Mouse (Mus musculus): ENCODE measurements around the gene Rnf144b. TPM values are rescaled to one million over a fixed set of nuclear protein-coding genes. Genes with fewer than 3 reads are reported as not detected.

Gene Rnf144b
- total RNA-seq, 2 experiments from 2014 or later: 20.7 to 25.9 TPM

DNA sequence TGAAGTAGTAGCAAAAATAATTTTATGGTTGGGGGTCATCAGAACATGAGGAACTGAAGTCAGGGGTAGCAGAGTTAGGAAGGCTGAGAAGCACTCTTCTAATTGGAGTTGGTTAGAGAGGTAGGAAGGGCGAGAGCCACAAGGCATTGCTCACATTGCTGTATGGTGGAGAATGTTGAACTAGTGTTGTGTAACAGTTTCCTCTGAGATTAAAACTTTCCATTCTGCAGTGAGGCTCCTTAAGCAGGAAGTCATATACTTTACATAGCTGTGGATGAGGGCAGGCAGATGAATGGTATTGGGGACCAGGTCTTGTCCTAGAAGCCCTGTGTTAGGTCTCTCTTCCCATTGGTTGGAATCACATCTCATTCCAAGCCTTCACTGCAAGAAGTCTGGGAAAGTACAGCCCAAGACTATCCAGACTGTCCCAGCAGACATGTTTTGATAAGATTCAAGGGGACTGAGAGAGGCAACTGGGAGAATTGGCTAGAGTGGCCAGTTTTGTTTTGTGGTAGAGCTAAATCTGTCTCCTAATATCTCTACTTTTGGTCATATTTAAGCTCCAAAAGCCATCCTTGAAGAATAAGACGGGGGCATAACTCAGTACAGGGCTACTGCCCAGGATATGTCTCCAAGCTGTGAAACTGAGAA is 128.8 kb downstream of the Rnf144b start:
- intact Hi-C loops (cut with DNase I): no loop called here
- Histone ChIP-seq H3K27ac (no peak overlapping the region), H3K4me3 (no peak overlapping the region)
- DNase-seq (ENCODE audit: extremely low spot score in 1 of 2, low spot score in 2 of 2): no peak
- TF ChIP-seq CTCF (IDR thresholded peaks at IDR 0.05): no peak

DNA sequence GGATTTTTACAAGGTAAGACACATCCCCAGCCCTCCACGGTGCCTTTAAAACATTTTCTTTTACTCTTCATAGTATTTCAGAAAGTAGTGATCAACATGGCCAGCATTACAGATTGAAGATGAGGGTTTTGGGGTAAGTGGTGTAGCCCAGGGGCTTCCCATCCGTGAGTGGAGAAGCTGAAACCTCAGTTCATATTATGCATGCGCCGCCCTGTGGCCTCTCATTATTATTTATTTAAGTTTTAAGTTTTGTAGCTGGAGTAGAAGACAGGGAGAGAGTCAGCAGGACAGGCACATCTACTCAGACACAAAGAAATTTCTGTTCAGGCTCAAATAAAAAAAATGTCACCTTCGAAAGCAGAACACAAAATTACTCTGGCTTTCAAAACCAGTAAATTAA is 131.3 kb downstream of the Rnf144b start:
- DNase-seq (ENCODE audit: extremely low spot score in 1 of 2, low spot score in 2 of 2): no peak
- TF ChIP-seq CTCF (IDR thresholded peaks at IDR 0.05): no peak
- Histone ChIP-seq H3K27ac (no peak overlapping the region), H3K4me3 (no peak overlapping the region)
- intact Hi-C loops (cut with DNase I): no loop called here

DNA sequence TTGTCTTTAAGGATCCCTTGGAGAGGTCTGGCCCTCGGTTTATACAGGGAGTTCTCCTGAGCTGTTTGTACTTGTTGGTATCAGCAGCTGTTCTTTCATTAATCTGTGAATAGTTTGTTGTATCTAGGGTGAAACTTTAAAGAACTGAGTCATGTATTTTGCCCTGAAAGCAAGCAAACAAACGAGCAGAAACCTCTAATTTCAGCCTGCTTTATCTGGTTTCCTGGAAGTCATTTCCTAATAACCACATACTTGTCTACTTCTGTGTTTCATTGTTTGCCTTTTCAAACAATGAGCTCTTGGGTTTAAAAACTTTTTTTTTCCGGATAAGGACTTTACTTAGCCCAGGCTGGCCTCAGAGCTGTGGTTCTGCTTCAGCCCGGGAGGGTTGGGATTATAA is 136.8 kb downstream of the Rnf144b start:
- no peak overlapping the region for H3K27ac ChIP-seq
- no peak for DNase-seq (ENCODE audit: extremely low spot score in 1 of 2, low spot score in 2 of 2)
- TF ChIP-seq CTCF (IDR thresholded peaks at IDR 0.05): no peak
- no peak overlapping the region for H3K4me3 ChIP-seq
- intact Hi-C loops (cut with DNase I): no loop called here

DNA sequence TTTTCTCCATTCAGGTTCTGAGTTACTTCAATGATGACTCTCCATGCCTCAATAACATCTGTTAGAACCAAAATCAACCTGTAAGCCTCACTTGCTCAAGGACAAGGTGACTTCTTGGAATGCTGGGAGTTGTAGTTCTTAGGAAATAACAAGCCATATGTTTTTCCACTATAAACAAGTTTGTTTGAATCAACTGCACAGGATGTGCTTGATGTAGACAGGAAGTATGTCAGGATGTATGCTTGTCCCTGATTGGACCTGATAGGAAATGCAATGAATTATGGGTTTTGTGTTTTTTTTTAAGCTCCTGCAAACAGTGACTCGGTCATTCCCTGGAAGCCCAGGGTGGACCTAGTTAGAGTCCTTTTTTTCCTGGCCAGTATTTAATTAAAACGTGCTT is 139.5 kb downstream of the Rnf144b start:
- TF ChIP-seq CTCF (IDR thresholded peaks at IDR 0.05): no peak
- H3K27ac ChIP-seq: no peak overlapping the region
- intact Hi-C loops (cut with DNase I): no loop called here
- no peak for DNase-seq (ENCODE audit: extremely low spot score in 1 of 2, low spot score in 2 of 2)
- H3K4me3 ChIP-seq: no peak overlapping the region

DNA sequence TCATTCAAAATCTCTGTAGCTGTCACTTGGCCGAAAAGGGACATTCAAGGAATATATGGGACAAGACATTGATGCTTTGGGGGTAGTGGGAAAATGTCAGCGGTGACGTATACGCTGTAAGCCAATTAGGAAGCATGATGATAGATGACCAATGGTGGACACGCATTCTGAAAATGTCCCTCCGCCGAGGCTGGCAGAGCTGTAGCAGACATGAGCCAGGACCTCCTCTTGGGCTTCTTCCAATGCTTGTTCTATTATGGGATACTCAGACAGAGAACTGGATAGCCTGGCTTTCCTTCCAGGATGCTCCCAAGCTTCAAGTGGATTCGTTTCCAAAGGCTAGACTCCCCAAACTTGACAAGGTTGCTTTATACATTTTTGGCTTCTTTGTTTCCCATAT is 141.9 kb downstream of the Rnf144b start:
- Histone ChIP-seq H3K4me3 (no peak overlapping the region), H3K27ac (no peak overlapping the region)
- intact Hi-C loops (cut with DNase I): no loop called here
- TF ChIP-seq CTCF (IDR thresholded peaks at IDR 0.05): no peak
- DNase-seq (ENCODE audit: extremely low spot score in 1 of 2, low spot score in 2 of 2): no peak

DNA sequence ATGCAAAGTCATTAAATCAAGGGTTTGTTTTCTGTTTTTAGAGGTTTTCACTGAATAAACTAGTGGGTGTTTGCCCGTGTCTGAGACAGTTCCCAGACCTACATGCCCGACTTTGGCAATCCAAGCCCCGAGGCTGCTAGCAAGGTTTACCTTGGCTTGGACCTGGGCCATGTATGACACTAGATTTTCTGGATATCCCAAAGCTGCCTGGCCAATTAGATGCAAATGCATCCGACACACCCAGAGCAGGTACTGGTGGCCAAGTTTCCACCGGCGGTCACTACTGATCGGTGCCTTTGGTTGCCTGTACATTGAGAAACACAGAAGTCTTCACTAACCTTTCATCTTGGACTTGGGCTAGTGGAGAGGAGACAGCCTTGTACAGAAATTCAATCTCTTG is 144.0 kb downstream of the Rnf144b start:
- H3K4me3 ChIP-seq: no peak overlapping the region
- TF ChIP-seq CTCF (IDR thresholded peaks at IDR 0.05): no peak
- no peak for DNase-seq (ENCODE audit: extremely low spot score in 1 of 2, low spot score in 2 of 2)
- intact Hi-C loops (cut with DNase I): no loop called here
- H3K27ac ChIP-seq: no peak overlapping the region

DNA sequence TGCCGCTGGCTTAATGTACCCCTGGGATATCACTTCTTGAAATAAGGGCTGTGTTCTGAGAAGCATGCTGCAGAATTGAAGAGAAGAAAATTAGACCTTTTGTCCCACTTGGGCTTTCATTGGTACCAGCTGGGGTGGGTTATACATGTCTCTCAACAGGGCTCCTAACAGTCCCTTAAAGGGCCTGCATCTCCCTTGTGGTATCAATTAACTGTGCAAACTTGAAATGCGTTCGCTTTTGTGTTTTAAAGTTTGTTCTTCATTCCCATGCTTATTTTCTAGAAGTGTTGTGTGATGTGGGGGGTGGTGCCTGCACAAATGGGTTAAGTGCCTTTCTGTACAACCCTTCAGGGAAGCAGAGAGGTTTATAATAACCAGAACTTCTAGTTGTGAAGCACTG is 145.8 kb downstream of the Rnf144b start:
- TF ChIP-seq CTCF (IDR thresholded peaks at IDR 0.05): no peak
- intact Hi-C loops (cut with DNase I): no loop called here
- DNase-seq (ENCODE audit: extremely low spot score in 1 of 2, low spot score in 2 of 2): no peak

DNA sequence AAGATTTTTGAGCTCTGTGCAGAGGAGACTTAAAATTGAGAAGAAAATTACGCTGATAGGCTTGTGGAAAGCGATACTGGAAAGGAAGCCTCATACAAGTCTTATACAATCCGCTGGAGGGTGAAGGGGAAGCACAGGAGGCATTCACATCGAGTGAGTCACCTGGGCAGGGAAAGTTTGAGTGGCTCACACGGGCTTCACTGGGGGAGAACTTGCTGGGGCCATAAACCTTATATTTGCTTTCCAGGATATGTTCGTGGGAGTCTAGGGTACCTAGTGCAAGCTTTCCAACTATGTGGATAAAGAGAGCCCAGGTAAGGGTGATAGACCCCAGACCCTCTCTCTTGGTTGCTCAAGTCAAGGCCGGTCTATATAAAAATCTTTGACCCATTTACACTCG is 150.5 kb downstream of the Rnf144b start:
- TF ChIP-seq CTCF (IDR thresholded peaks at IDR 0.05): no peak
- intact Hi-C loops (cut with DNase I): no loop called here
- no peak for DNase-seq (ENCODE audit: extremely low spot score in 1 of 2, low spot score in 2 of 2)
- H3K27ac ChIP-seq: no peak overlapping the region
- no peak overlapping the region for H3K4me3 ChIP-seq

More for the DNA sequence above, 145.8 kb downstream of the Rnf144b start:
- Histone ChIP-seq H3K27ac (no peak overlapping the region), H3K4me3 (no peak overlapping the region)

DNA sequence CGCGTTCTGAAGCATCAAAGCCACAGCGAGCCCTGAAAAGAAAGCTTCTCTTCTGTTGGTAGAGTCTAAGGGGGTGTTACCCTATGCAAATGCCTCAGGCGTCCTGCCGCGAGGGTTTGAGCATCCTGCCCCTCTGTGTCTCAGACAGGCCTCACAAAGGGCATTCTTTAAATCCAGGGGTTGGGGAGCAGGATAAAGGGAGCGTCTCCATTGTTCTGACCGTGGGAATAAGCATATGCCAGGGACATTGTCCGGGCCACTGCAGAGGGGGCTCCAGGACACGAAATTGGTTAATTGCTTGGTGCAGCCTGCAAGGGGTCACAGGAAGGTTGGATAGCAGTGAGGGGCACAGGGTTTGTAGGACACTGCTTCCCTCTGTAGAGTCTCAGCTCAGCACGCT is 151.0 kb downstream of the Rnf144b start:
- no peak for TF ChIP-seq CTCF (IDR thresholded peaks at IDR 0.05)
- H3K27ac ChIP-seq: no peak overlapping the region
- H3K4me3 ChIP-seq: no peak overlapping the region
- intact Hi-C loops (cut with DNase I): no loop called here
- no peak for DNase-seq (ENCODE audit: extremely low spot score in 1 of 2, low spot score in 2 of 2)

DNA sequence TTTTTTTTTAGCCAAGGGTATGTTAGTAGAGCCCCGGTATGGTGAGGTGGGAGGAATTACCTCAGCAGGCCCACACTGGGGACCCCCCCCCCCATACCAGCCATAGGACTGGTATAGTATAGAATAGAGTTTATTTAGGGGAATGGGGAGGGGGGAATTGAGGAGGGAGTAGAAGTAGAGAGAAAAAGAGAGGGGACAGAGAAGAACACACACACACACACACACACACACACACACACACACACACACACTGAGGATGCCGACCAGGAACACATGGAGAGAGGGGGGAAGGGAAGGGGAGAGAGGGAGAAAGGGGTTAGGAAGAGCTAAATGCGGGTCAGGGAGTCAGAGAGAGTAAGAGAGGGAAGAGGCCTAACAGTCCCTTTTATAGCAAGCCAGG is 151.7 kb downstream of the Rnf144b start:
- no peak overlapping the region for H3K4me3 ChIP-seq
- no peak for TF ChIP-seq CTCF (IDR thresholded peaks at IDR 0.05)
- no peak for DNase-seq (ENCODE audit: extremely low spot score in 1 of 2, low spot score in 2 of 2)
- no peak overlapping the region for H3K27ac ChIP-seq
- intact Hi-C loops (cut with DNase I): no loop called here

DNA sequence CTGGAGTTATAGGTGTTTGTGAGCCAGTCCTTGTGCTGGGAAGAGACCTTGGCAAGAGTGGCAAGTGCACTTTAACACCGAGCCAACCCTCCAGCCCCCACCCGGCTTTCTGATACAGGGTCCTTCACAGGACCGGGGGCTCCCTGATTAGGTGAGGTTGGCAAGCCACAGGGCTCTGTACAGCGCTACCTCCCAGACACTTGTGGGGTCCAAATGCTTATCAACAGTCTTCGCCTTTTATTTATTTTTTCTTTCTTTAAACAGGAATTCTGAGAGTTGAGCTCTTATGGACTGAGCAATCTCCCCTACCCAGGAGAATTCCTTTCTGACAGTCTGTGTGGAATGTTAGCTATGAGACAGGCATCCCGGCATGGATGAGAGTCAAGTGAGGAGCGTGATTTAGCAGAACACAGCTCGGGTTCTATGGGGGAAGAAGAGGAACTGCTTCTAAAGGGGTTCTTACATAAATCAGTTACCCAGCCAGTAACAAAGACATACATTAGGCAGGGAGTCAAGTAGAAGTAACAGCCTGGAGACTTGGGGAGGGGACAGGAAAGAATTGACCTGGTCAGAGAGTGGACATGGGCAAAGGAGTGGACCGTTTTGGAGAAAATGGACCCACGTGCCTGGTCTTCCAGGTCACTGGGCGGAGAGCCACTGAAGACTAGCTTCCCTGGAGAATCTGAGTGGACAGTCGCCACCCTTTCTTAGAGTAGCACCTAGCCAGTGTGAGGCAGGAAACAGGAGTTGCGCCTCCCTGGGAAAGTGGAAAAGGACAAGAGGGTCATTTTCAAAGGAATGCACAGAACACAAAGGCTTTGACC is 154.8 kb downstream of the Rnf144b start:
- H3K27ac ChIP-seq: no peak overlapping the region
- TF ChIP-seq CTCF (IDR thresholded peaks at IDR 0.05): no peak
- DNase-seq (ENCODE audit: extremely low spot score in 1 of 2, low spot score in 2 of 2): no peak
- intact Hi-C loops (cut with DNase I): no loop called here
- H3K4me3 ChIP-seq: no peak overlapping the region

DNA sequence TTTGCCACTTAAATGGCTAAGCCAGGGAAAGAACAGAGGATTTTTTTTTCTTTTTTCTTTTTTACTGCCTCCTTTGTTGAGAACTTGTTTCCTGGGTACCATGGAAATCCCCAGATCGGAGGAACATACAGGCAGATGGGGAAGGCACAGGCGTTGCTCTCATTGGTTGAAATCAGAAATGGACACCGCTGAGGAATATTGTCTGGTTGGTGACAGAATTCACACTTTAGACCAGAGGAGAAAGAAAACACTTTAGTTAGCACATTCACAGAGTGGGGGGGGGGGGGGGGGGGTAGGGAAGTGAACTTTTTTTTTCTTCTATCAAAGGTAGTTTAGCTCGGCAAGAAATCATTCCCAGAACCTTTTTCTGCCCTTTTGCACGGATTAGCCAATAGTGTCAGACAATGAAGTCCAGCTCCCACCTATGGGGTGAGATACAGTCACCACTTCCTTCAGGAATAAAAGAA is 155.4 kb downstream of the Rnf144b start:
- DNase-seq (ENCODE audit: extremely low spot score in 1 of 2, low spot score in 2 of 2): no peak
- no peak for TF ChIP-seq CTCF (IDR thresholded peaks at IDR 0.05)
- intact Hi-C loops (cut with DNase I): no loop called here
- Histone ChIP-seq H3K4me3 (no peak overlapping the region), H3K27ac (no peak overlapping the region)

DNA sequence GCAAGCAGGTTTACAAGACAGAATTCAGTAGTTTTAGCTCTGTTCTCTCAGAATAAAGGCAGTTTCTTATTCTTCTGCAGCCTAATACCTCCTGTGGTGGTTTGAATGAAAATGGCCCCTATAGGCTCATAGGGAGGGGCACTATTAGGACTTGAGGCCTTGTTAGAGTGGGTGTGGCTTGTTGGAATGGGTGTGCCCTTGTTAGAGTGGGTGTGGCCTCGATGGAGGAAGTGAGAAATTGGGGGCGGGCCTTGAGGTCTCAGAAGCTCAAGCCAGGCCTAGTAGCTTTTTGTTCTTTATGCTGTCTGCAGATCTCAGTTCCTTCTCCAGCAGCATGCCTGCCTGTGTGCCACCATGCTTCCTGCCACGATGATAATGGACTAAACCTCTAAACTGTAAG is 159.8 kb downstream of the Rnf144b start:
- no peak overlapping the region for H3K4me3 ChIP-seq
- no peak for TF ChIP-seq CTCF (IDR thresholded peaks at IDR 0.05)
- no peak overlapping the region for H3K27ac ChIP-seq
- intact Hi-C loops (cut with DNase I): no loop called here
- DNase-seq (ENCODE audit: extremely low spot score in 1 of 2, low spot score in 2 of 2): no peak

Measured in left cerebral cortex, adult 2 months (tissue).